Mouse (Mus musculus): ENCODE data around the gene Ablim1.

DNA sequence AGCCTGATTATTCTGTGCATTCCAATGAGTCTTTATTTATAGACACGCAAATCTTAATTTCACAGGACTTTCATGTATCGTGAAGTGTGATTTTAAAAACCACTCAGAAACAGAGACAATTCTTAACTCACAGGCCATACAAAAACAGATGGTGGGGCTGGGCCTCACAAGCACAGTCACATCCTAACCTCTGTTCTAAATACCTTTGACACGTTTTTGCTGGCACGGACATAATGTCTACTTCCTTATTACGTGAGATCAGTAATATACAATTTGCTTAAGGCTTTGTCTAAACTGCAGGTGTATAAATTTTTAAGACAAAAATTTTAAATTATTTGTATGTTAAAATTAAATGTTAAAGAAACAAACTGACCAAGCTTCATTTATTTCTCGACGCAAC, 212.7 kb downstream of the Ablim1 start:
- no peak for TF ChIP-seq CTCF (IDR thresholded peaks at IDR 0.05; ENCODE audit: low read depth)
- no peak for TF ChIP-seq EP300 (optimal IDR thresholded peaks at IDR 0.05)

Measured in stomach, postnatal 0 days (tissue).